Mouse (Mus musculus) G1E (cell line): ENCODE measurements at regions not wholly inside any gene's neighbourhood (a gene's known extent, or its start where the extent isn't known, plus 50 kb on each side); places are given as distances from the start of the nearest gene placed in this dataset.

Experiments used
- CTCF ChIP-seq: IDR thresholded peaks from 2 replicates; pipeline ENCODE4 v1.5.1; 2012; ENCODE audit warnings: low read depth, low read length, inconsistent platforms, mixed read lengths
- GATA1 ChIP-seq: IDR thresholded peaks from 2 replicates; pipeline ENCODE4 v1.6.1; 2012; ENCODE audit warnings: borderline replicate concordance, low read length, inconsistent platforms, mixed read lengths
- POLR2AphosphoS5 ChIP-seq: IDR thresholded peaks from 2 replicates; pipeline ENCODE4 v1.6.1; 2012; ENCODE audit warnings: low read depth, low read length, inconsistent platforms; ENCODE audit not compliant: insufficient replicate concordance

- TF ChIP-seq CTCF (no peak), GATA1 (no peak), POLR2AphosphoS5 (no peak)
Measured at GRCm38 (mm10) chr1:16790733-16791309, 697.7 kb upstream of the 4930444P10Rik start.
